Mouse (Mus musculus) lung, postnatal 0 days (tissue): ENCODE measurements at regions not wholly inside any gene's neighbourhood (a gene's known extent, or its start where the extent isn't known, plus 50 kb on each side); places are given as distances from the start of the nearest gene placed in this dataset.

Source experiments
- CTCF ChIP-seq: IDR thresholded peaks from 2 replicates; pipeline ENCODE4 v1.5.1; 2016; ENCODE audit warnings: antibody characterized with exemption, mild to moderate bottlenecking
- EP300 ChIP-seq: IDR thresholded peaks from 2 replicates; pipeline ENCODE4 v1.6.1; 2016; ENCODE audit warnings: antibody characterized with exemption, mild to moderate bottlenecking, control low read depth

GRCm38 (mm10) chr1:176558457-176559415, 255.1 kb downstream of the Cep170 start:
- TF ChIP-seq EP300 (no peak), CTCF (no peak)
